Mouse (Mus musculus) liver, embryonic 16.5 days (tissue): ENCODE results near the gene Rnase10. TPM values are rescaled to one million over a fixed set of nuclear protein-coding genes. Genes with fewer than 3 reads are reported as not detected.
"Not testable (repeated sequence)": the region's sequence is repeated elsewhere in the genome, so short reads cannot be mapped to it uniquely, and the experiment has no call there.

Source experiments
- ATAC-seq: fragments of 200-750 bp; cut with Nextera tagmentation; 2 replicates; pipeline ENCODE4 v1.8.0; 2017; ENCODE audit warnings: low read depth, mild to moderate bottlenecking, moderate number of reproducible peaks, moderate library complexity
- H3K27ac ChIP-seq: fragments of 300-500 bp; sonication (generic); 2 replicates; pipeline ENCODE4 v1.5.1; 2014; ENCODE audit warnings: mild to moderate bottlenecking, low read length
- H3K27me3 ChIP-seq: fragments of 300-500 bp; sonication (generic); 2 replicates; pipeline ENCODE4 v1.6.1; 2014; ENCODE audit warnings: low read depth, low read length, mixed read lengths; ENCODE audit not compliant: control insufficient read depth, insufficient read depth
- H3K36me3 ChIP-seq: fragments of 300-500 bp; sonication (generic); 2 replicates; pipeline ENCODE4 v1.6.1; 2014; ENCODE audit warnings: mild to moderate bottlenecking; ENCODE audit not compliant: control insufficient read depth, insufficient read depth
- H3K4me1 ChIP-seq: fragments of 300-500 bp; sonication (generic); 2 replicates; pipeline ENCODE4 v1.6.1; 2014; ENCODE audit warnings: low read depth, low read length, mixed read lengths; ENCODE audit not compliant: control insufficient read depth
- H3K4me2 ChIP-seq: fragments of 300-500 bp; sonication (generic); 2 replicates; pipeline ENCODE4 v1.6.1; 2014; ENCODE audit warnings: low read depth, low read length, mixed read lengths
- H3K4me3 ChIP-seq: fragments of 300-500 bp; sonication (generic); 2 replicates; pipeline ENCODE4 v1.5.1; 2014; ENCODE audit warnings: low read depth, mild to moderate bottlenecking, low read length
- H3K9ac ChIP-seq: fragments of 300-500 bp; sonication (generic); 2 replicates; pipeline ENCODE4 v1.6.1; 2014; ENCODE audit warnings: low read depth, low read length
- H3K9me3 ChIP-seq: fragments of 300-500 bp; sonication (generic); replicated peaks from 2 replicates; pipeline ENCODE4 v1.6.1; 2016; ENCODE audit warnings: low read length; ENCODE audit not compliant: control insufficient read depth
- WGBS: fragments of 180-500 bp; shearing (Covaris S2); extraction: QIAGEN DNeasy Blood & Tissue Kit; methylation state at CpG from one replicate; pipeline ENCODE4 v1.1.7; 2014; ENCODE audit not compliant: insufficient replicate concordance; 5-methylcytosine and 5-hydroxymethylcytosine counted together
- polyA plus RNA-seq: library from polyadenylated mRNA; unstranded; fragments of >200 nt; fragmentation: Nextera tagmentation; extraction: Ambion mirVana; gene quantifications from 2 replicates; pipeline ENCODE4 v1.2.1, GENCODE M21; 2015

The Rnase10 gene
- polyA plus RNA-seq, 1 experiment from 2014 or later, result 0.09 TPM

DNA sequence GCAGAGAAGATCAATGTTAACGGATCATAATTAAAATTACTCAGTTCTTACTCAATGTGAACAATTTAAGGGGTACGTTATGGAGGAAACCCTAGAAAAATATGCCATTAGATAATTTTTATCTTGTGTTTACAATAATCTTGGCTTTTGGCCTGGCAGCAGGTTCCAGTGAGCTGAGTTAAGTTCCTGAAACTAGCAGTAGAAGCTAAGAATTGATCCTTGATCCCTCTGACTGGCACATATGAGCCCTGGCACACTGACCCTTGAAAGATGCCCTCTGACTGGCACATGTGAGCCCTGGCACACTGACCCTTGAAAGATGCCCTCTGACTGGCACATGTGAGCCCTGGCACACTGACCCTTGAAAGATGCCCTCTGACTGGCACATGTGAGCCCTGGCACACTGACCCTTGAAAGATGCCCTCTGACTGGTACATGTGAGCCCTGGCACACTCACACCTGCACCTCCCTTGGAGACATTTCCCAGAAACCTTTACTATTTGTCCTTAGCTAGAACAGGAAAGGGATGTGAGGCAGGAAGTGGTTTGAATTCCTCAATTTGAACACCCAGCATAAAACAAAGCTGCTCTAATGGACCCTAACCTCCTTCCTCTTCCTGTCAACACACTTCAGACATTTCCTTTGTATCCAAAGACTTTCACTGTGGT, 9.4 kb upstream of the Rnase10 start:
- WGBS, result 36% methylated on average over 2 of the region's 2 CpGs
- Histone ChIP-seq H3K9me3 (no peaks in the 10 kb centered on the region), H3K4me1 (no peaks in the 10 kb centered on the region), H3K27me3 (no peaks in the 10 kb centered on the region), H3K27ac (no peak overlapping the region), H3K9ac (no peak overlapping the region), H3K4me3 (no peak overlapping the region), H3K36me3 (no peaks in the 10 kb centered on the region), H3K4me2 (no peak overlapping the region)
- ATAC-seq, result peak; percentile 30; the same call in 1 of the 2 replicates

DNA sequence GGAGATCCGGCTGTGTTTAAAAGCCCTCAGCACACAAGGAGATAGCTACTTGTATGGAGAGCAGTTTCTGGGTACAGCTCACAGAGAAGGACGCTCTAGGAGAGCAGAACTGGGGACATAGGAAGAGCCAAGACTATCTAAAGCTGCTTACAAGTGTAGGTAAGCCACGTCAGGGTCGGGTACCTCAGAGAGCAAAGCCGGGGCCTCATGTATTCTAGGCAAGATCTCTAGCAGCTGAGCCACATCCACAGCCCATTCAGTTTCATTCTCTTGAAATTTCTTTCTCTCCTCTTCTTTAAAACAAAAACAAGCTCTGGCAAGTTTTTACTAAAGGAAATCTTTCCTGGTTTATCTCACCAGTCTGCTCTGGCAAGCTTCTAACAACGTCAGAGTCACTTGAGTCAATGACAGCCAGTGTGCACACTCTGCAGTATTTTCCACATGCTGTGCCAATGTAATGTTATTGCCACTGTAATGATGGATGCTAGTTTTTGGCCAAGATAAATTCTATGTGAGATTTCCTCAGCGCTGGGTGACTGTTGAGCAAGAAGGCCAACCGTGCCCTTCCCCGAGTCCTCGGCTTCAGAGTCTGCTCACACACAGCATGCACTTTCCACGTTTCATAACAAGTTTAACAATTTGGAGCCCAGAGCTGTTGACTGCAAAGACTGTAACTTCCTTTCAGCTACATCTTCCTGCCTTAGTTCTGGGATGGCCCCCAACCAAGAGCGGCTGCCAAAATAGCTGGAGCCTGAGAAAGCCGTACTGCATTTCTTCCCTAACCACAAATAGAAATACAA, 563 bp downstream of the Rnase10 start:
- no peaks in the 10 kb centered on the region; the same call in 1 of the 2 replicates for H3K4me1 ChIP-seq
- H3K27ac ChIP-seq, result peak overlapping the region; percentile 57
- peak; percentile 19; the same call in 1 of the 2 replicates for ATAC-seq
- 48% methylated on average over 13 of the region's 13 CpGs for WGBS
- H3K4me3 ChIP-seq, result no peak overlapping the region
- no peaks in the 10 kb centered on the region for H3K36me3 ChIP-seq
- H3K9me3 ChIP-seq, result no peaks in the 10 kb centered on the region
- H3K9ac ChIP-seq, result no peak overlapping the region
- H3K27me3 ChIP-seq, result no peaks in the 10 kb centered on the region
- H3K4me2 ChIP-seq, result no peak overlapping the region

DNA sequence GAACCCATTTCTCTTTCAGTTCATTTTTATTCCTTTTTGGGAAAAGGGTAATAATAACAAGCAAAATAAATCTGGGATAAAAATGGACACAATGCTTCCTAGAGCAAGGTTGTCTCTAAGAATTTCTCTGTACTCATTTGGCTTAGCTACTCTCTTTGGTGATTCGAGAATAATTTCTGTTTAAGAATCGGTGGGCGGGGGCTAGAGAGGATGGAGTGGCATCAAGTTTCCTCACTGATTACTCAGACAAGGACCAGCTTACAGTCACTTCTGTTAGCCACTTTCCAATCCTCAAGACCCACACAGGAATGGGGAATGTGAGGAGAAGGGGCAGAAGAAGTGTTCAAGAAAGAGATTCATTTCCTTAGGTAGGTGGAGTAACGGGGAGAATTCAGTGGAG, 1.2 kb downstream of the Rnase10 start:
- WGBS, result 61% methylated on average over 4 of the region's 4 CpGs
- no peak for ATAC-seq
- no peak overlapping the region; the same call in 1 of the 2 replicates for H3K27ac ChIP-seq

DNA sequence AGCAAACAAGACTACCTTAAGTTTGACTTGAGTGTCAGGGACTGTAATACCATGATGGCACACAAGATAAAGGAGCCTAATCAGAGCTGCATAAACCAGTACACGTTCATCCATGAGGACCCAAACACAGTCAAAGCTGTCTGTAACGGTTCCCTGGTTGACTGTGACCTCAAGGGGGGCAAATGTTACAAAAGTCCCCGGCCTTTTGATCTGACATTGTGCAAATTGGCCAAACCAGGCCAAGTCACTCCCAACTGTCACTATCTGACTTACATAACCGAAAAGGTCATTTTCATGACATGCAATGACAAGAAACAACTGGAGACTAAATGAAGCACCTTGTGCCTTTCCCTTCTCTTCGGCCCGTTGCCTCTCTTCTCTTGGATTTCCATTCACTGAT, 2.0 kb downstream of the Rnase10 start:
- no peak overlapping the region for H3K27ac ChIP-seq

More for the DNA sequence above, 1.2 kb downstream of the Rnase10 start:
- Histone ChIP-seq H3K4me1 (no peaks in the 10 kb centered on the region; the same call in 1 of the 2 replicates), H3K9ac (no peak overlapping the region), H3K9me3 (no peaks in the 10 kb centered on the region), H3K4me3 (no peak overlapping the region), H3K27me3 (no peaks in the 10 kb centered on the region), H3K36me3 (no peaks in the 10 kb centered on the region), H3K4me2 (no peak overlapping the region)

DNA sequence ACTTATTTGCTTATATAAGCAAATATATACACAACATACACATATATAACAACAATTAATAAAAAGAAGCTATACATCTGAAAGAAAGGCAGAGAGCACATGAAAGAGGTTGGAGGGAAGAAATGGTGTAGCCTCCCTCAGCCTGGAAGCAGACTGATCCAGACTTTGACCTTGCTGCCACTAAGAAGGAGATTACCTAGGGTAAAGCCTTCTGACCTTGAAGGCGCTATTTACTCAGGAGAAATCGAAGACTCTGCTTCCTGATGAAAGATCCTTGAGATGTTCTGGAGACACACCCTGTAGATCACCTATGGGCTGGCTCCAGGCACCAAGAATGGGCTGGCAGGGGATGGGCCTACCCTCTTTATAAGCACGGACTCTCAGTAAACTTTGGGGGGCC, 7.2 kb downstream of the Rnase10 start:
- 67% methylated on average over 3 of the region's 3 CpGs for WGBS
- not testable (repeated sequence) for H3K4me3 ChIP-seq, H3K9ac ChIP-seq, H3K9me3 ChIP-seq, H3K27me3 ChIP-seq, H3K36me3 ChIP-seq, ATAC-seq, H3K27ac ChIP-seq, H3K4me1 ChIP-seq, H3K4me2 ChIP-seq

More for the DNA sequence above, 2.0 kb downstream of the Rnase10 start:
- WGBS, result 60% methylated on average over 6 of the region's 6 CpGs
- Histone ChIP-seq H3K36me3 (no peaks in the 10 kb centered on the region), H3K27me3 (no peaks in the 10 kb centered on the region), H3K4me2 (no peak overlapping the region), H3K4me1 (no peaks in the 10 kb centered on the region; the same call in 1 of the 2 replicates), H3K9me3 (no peaks in the 10 kb centered on the region), H3K9ac (no peak overlapping the region), H3K4me3 (no peak overlapping the region)
- no peak for ATAC-seq

DNA sequence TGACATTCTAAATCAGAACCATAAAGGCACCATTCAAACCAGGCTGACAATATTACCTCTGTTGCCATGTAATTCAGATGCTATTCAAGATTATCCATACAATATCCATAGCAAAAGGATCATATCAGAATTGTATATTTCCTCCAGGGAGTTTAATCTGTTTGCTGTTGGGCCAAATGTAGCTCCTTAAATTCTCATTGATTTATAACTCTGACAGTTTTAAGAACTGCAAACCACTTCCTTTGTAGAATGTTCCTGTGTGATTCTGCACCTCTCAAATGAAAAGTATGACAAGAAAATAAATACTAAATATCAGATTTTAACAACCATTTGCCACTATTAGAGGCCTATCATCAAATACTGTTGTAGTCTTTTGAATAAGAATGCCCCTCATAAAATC, 8.2 kb downstream of the Rnase10 start:
- H3K4me1 ChIP-seq, result no peaks in the 10 kb centered on the region
- ATAC-seq, result no peak
- H3K36me3 ChIP-seq, result no peaks in the 10 kb centered on the region
- no peaks in the 10 kb centered on the region for H3K27me3 ChIP-seq
- H3K9me3 ChIP-seq, result no peaks in the 10 kb centered on the region
- no peak overlapping the region for H3K27ac ChIP-seq
- no peak overlapping the region for H3K4me2 ChIP-seq
- H3K9ac ChIP-seq, result no peak overlapping the region
- no peak overlapping the region for H3K4me3 ChIP-seq

DNA sequence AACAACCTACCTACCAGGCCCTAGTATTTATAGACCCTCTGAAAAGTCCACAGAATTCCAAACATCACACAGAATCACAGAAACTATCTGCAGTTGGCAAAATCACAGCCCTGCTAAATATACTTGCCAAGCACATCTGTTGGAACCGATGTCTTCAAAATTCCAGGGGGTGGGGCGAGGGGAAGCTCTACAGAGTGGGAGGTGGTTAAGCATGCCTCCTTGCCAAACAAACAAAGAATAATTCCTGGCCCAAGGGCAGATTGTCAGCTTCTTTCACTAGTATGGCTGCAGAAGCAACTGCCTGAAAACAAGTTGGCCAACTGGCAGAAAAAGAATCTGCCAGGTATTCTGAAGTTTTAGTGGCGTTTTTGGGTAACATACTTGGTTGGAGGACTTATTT, 9.7 kb downstream of the Rnase10 start:
- no peak for ATAC-seq
- Histone ChIP-seq H3K4me1 (no peaks in the 10 kb centered on the region), H3K4me3 (no peak overlapping the region), H3K9ac (no peak overlapping the region), H3K27me3 (no peaks in the 10 kb centered on the region), H3K36me3 (no peaks in the 10 kb centered on the region), H3K9me3 (no peaks in the 10 kb centered on the region), H3K27ac (no peak overlapping the region), H3K4me2 (no peak overlapping the region)
- 56% methylated on average over 3 of the region's 3 CpGs for WGBS

DNA sequence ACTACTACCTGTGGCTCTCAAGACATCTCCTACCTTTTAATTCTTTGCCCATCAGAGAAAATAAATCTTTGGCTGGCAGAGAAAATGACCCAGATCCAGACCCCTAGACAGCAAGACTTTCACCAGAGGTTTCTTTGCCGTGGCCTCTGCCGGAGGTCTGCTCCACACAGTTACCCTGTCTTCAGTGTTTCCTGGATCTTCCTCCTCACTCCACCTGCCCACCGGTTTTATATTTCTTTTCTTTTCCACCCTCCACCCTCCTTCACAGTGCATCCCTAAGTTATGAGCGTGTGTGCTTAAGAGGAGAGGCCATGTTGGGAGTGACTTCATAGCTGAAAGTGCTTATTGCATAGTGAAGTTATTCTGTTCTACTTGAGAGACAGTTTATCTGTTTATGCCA, 15.9 kb downstream of the Rnase10 start:
- Histone ChIP-seq H3K9ac (no peak overlapping the region), H3K27ac (no peak overlapping the region), H3K4me1 (no peaks in the 10 kb centered on the region)

DNA sequence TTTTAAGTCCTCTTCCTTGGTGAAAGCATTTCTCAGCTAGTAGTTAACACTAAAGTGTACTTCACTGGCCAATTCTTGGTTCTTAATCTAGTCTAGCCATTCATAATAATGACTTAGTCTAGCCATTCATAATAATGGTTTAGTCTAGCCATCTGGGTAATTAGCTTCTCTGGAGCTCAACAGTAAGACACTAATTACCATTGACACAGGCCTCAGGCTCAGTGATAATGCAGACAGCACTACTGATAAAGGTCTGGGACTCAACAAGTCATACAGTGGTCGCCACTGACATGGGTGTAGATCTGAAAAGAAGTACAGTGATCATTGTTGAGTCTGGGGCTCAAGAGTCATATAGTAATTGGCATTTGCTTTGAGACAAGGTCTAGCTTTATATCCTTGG, 17.3 kb downstream of the Rnase10 start:
- ATAC-seq, result no peak
- Histone ChIP-seq H3K9me3 (no peaks in the 10 kb centered on the region), H3K4me2 (no peak overlapping the region), H3K4me3 (no peak overlapping the region), H3K27me3 (no peaks in the 10 kb centered on the region), H3K27ac (no peak overlapping the region), H3K9ac (no peak overlapping the region), H3K36me3 (no peaks in the 10 kb centered on the region), H3K4me1 (no peaks in the 10 kb centered on the region)
- 31% methylated on average over 1 of the region's 1 CpGs for WGBS

More for the DNA sequence above, 15.9 kb downstream of the Rnase10 start:
- no peaks in the 10 kb centered on the region for H3K36me3 ChIP-seq
- H3K9me3 ChIP-seq, result no peaks in the 10 kb centered on the region
- H3K4me3 ChIP-seq, result no peak overlapping the region
- no peak for ATAC-seq
- WGBS, result 65% methylated on average over 4 of the region's 4 CpGs
- H3K27me3 ChIP-seq, result no peaks in the 10 kb centered on the region
- H3K4me2 ChIP-seq, result no peak overlapping the region
